Mouse (Mus musculus): Measurements from ENCODE around the gene Vmn1r195. TPM values are rescaled to one million over a fixed set of nuclear protein-coding genes. Genes with fewer than 3 reads are reported as not detected.

The Vmn1r195 gene
- not detected in 2 replicates for polyA plus RNA-seq (2012; ENCODE audit: low replicate concordance)

DNA sequence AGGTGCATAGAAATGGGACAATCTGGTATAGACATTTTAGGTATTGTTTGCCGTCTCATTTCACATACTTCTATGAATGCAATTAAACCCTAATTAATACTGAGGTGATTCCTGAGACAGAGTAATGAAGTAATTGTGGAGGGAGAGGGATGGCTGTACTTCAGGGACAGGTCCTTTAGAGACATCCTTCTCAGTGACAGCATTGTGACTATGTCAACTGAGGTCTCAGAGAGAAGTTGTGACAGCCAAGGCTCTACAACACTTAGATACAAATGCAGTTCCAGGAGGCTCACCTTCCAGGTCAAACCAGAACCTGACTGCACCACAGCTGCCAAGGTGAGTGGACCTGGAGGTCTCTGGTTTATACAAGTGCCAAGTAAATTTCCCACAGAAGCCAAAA lies at the start of gene Vmn1r195:
Gene Vmn1r195, plus strand, starts transcription at position 301 of the 400 bp plus-strand sequence.

DNA sequence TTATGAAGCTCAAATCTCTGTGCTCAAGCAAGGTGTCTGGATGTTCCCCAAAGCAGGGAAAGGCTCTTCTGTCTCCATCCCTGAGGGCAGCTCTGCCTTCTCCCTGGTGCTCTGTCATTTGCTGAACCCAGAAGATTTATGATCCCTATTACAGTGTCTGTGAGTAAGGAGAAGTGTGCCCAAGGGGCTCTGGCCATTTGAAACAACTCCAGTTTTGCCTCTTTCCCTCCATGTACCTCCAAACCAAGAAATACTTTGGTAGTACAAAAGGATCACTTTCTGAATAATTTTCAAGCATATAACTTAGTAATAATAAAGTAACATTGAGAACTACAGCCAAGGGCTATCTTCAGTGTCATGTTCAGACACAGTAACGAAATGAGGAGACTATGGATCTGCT lies 47.3 kb upstream of the Vmn1r195 start, which contains the start of gene Vmn1r193:
Gene Vmn1r193, minus strand, starts transcription at position 101 of the 400 bp plus-strand sequence.

DNA sequence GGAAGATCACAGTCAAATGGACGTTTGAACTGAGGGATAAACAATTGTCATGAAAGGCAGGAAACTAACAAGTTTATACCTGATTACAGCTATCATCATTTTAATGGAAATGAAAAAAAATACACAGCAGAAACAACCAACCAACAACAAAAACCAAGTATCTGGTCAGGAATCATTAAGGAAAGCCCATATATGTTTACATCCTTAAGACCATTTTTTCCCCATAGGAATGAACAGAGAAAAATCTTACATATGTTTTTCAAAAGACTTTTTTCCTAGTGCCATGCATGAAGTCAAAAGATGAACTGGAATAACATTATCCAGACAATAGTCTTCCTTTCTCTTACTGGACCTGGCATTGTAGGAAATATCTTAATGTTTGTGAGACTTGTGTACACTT lies 26.4 kb upstream of the Vmn1r195 start, which contains the start of gene Vmn1r194:
Gene Vmn1r194, plus strand, starts transcription at position 301 of the 400 bp plus-strand sequence.

DNA sequence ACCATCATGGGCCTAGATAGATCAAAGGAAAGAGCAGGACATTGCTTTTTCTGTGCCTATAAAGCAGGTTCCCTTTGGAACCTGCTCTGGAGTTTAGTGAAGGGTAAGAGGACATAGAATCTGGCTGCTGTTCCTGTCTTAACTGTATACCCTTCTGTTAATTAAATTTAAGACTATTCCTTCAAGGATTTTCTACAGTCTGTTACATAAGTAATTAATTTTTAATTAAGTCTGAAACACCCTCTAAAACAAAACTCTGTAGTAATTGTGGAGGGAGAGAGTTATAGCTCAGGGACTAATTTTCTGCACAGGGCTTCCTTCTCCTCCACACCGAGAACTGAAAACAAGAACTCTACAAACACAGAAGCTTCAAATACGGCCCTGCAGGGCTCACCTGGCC lies 19.3 kb downstream of the Vmn1r195 start, which contains the start of gene Vmn1r196:
Gene Vmn1r196, plus strand, starts transcription at position 301 of the 400 bp plus-strand sequence.

DNA sequence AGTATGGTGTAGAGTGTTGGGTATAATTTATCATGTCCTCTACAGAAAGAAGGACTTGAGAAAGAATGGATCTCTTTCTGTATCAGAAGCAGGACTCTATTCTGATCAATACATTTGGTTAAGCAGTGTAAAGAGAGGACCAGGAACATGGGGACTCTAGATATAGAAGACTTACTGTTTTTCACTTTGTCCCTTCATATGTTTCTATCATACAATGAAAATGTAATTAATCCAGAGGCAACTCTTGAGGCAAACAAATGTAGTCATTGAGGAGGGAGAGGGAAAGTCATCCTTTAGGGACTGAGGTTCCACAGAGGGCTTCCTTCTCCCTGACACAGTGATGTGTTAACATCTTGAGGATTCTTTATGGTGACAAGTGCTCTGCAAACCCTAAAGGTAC lies 54.0 kb downstream of the Vmn1r195 start, which contains the start of gene Vmn1r197:
Gene Vmn1r197, plus strand, starts transcription at position 301 of the 400 bp plus-strand sequence.

Other genes starting within 250 kb of the Vmn1r195 start
- 5.0 and 29.7 TPM in 2 replicates for gene Hist1h2ah, start 235.0 kb upstream of the Vmn1r195 start, polyA plus RNA-seq (2012; ENCODE audit: low replicate concordance)
- gene Hist1h2bk, start 234.7 kb upstream of the Vmn1r195 start, polyA plus RNA-seq (2012; ENCODE audit: low replicate concordance), result 7.6 and 12.2 TPM in 2 replicates
- gene Hist1h4i, start 229.2 kb upstream of the Vmn1r195 start, polyA plus RNA-seq (2012; ENCODE audit: low replicate concordance), result 26.0 and 32.7 TPM in 2 replicates
- gene Hist1h2ag, start 227.6 kb upstream of the Vmn1r195 start, polyA plus RNA-seq (2012; ENCODE audit: low replicate concordance), result 21.1 and 21.8 TPM in 2 replicates
- gene Hist1h2bj, start 227.3 kb upstream of the Vmn1r195 start, polyA plus RNA-seq (2012; ENCODE audit: low replicate concordance), result 10.3 and 18.2 TPM in 2 replicates
- not detected in 2 replicates for gene Vmn1r188, start 186.1 kb upstream of the Vmn1r195 start, polyA plus RNA-seq (2012; ENCODE audit: low replicate concordance)
- gene Vmn1r189, start 164.7 kb upstream of the Vmn1r195 start, polyA plus RNA-seq (2012; ENCODE audit: low replicate concordance), result not detected in 2 replicates
- gene Vmn1r191, start 86.6 kb upstream of the Vmn1r195 start, polyA plus RNA-seq (2012; ENCODE audit: low replicate concordance), result not detected in 2 replicates
- not detected in 2 replicates for gene Vmn1r192, start 79.4 kb upstream of the Vmn1r195 start, polyA plus RNA-seq (2012; ENCODE audit: low replicate concordance)
- gene Vmn1r193, start 47.4 kb upstream of the Vmn1r195 start, polyA plus RNA-seq (2012; ENCODE audit: low replicate concordance), result not detected in 2 replicates
- gene Vmn1r194, start 26.3 kb upstream of the Vmn1r195 start, polyA plus RNA-seq (2012; ENCODE audit: low replicate concordance), result not detected in 2 replicates
- gene Vmn1r196, start 19.4 kb downstream of the Vmn1r195 start, polyA plus RNA-seq (2012; ENCODE audit: low replicate concordance), result not detected in 2 replicates
- gene Vmn1r197, start 54.1 kb downstream of the Vmn1r195 start, polyA plus RNA-seq (2012; ENCODE audit: low replicate concordance), result not detected in 2 replicates
- not detected in 2 replicates for gene Vmn1r198, start 79.8 kb downstream of the Vmn1r195 start, polyA plus RNA-seq (2012; ENCODE audit: low replicate concordance)
- not detected in 2 replicates for gene Vmn1r199, start 109.3 kb downstream of the Vmn1r195 start, polyA plus RNA-seq (2012; ENCODE audit: low replicate concordance)
- gene Vmn1r200, start 119.9 kb downstream of the Vmn1r195 start, polyA plus RNA-seq (2012; ENCODE audit: low replicate concordance), result not detected in 2 replicates
- gene Vmn1r201, start 201.4 kb downstream of the Vmn1r195 start, polyA plus RNA-seq (2012; ENCODE audit: low replicate concordance), result not detected in 2 replicates
- gene Vmn1r202, start 234.9 kb downstream of the Vmn1r195 start, polyA plus RNA-seq (2012; ENCODE audit: low replicate concordance), result not detected in 2 replicates
- not detected in 2 replicates for gene Vmn1r203, start 247.6 kb downstream of the Vmn1r195 start, polyA plus RNA-seq (2012; ENCODE audit: low replicate concordance)

Measured in leukemia stem cell, adult 10-12 weeks (primary cell).